Mouse (Mus musculus) embryonic fibroblast, embryonic 13.5 days (primary cell): ENCODE data around the gene Cmas.

Source experiments
- CTCF ChIP-seq: IDR thresholded peaks from 2 replicates; pipeline ENCODE4 v1.5.1; 2011; ENCODE audit warnings: mild to moderate bottlenecking, control low read depth, low read length, moderate library complexity, borderline replicate concordance; ENCODE audit not compliant: insufficient read depth
- POLR2A ChIP-seq: IDR thresholded peaks from 2 replicates; pipeline ENCODE4 v1.6.1; 2011; ENCODE audit warnings: low read depth, mild to moderate bottlenecking, control low read depth, low read length, moderate library complexity

- TF ChIP-seq CTCF (no peak), POLR2A (no peak)
Measured at GRCm38 (mm10) chr6:142795655-142796441, 39.4 kb downstream of the Cmas start.
